Mouse (Mus musculus) small intestine, adult 2 months (tissue): ENCODE measurements around the gene Ptpn23.

Experiments used
- CTCF ChIP-seq: fragments of 200-500 bp; IDR thresholded peaks from 2 replicates; pipeline ENCODE4 v1.5.1; 2012; ENCODE audit warnings: low read depth, mild to moderate bottlenecking, control low read depth, inconsistent platforms, low read length, moderate library complexity, mixed read lengths; ENCODE audit not compliant: insufficient replicate concordance, insufficient read length; ENCODE audit errors: extremely low read depth
- POLR2A ChIP-seq: fragments of 200-500 bp; IDR thresholded peaks from 2 replicates; pipeline ENCODE4 v1.6.1; 2012; ENCODE audit warnings: low read depth, mild to moderate bottlenecking, control low read depth, inconsistent platforms, low read length, moderate library complexity

GRCm38 (mm10) chr9:110361299-110361698, 46.7 kb downstream of the Ptpn23 start:
- TF ChIP-seq CTCF: no peak
- TF ChIP-seq POLR2A: no peak
